Mouse (Mus musculus) stomach, embryonic 15.5 days (tissue): ENCODE results near the gene 9230102O04Rik. TPM values are rescaled to one million over a fixed set of nuclear protein-coding genes. Genes with fewer than 3 reads are reported as not detected.

ENCODE experiments used
- ATAC-seq: fragments of 200-750 bp; cut with Nextera tagmentation; 2 replicates; pipeline ENCODE4 v1.8.0; 2017; ENCODE audit warnings: low read depth, moderate number of reproducible peaks, moderate TSS enrichment; ENCODE audit not compliant: insufficient read depth, low FRiP score
- H3K27ac ChIP-seq: fragments of 300-500 bp; sonication (generic); 2 replicates; pipeline ENCODE4 v1.5.1; 2015; ENCODE audit warnings: mild to moderate bottlenecking, inconsistent platforms
- H3K27me3 ChIP-seq: fragments of 300-500 bp; sonication (generic); replicated peaks from 2 replicates; pipeline ENCODE4 v1.6.1; 2015; ENCODE audit warnings: inconsistent platforms
- H3K36me3 ChIP-seq: fragments of 300-500 bp; sonication (generic); 2 replicates; pipeline ENCODE4 v1.6.1; 2015; ENCODE audit warnings: inconsistent platforms
- H3K4me1 ChIP-seq: fragments of 300-500 bp; sonication (generic); 2 replicates; pipeline ENCODE4 v1.6.1; 2015; ENCODE audit warnings: inconsistent platforms
- H3K4me2 ChIP-seq: fragments of 300-500 bp; sonication (generic); 2 replicates; pipeline ENCODE4 v1.6.1; 2015; ENCODE audit warnings: mild to moderate bottlenecking, inconsistent platforms
- H3K4me3 ChIP-seq: fragments of 300-500 bp; sonication (generic); replicated peaks from 2 replicates; pipeline ENCODE4 v1.5.1; 2015; ENCODE audit warnings: inconsistent platforms
- H3K9ac ChIP-seq: fragments of 300-500 bp; sonication (generic); 2 replicates; pipeline ENCODE4 v1.6.1; 2015; ENCODE audit warnings: inconsistent platforms
- H3K9me3 ChIP-seq: fragments of 300-500 bp; sonication (generic); 2 replicates; pipeline ENCODE4 v1.6.1; 2016; ENCODE audit warnings: inconsistent platforms
- WGBS: fragments of 180-500 bp; shearing (Covaris S2); methylation state at CpG from one replicate; pipeline ENCODE4 v1.1.7; 2015; 5-methylcytosine and 5-hydroxymethylcytosine counted together
- polyA plus RNA-seq: library from polyadenylated mRNA; unstranded; fragments of >200 nt; fragmentation: Nextera tagmentation; extraction: Ambion mirVana; gene quantifications from 2 replicates; pipeline ENCODE4 v1.2.1, GENCODE M21; 2015

The 9230102O04Rik gene
- polyA plus RNA-seq, 1 experiment from 2014 or later = not detected

DNA sequence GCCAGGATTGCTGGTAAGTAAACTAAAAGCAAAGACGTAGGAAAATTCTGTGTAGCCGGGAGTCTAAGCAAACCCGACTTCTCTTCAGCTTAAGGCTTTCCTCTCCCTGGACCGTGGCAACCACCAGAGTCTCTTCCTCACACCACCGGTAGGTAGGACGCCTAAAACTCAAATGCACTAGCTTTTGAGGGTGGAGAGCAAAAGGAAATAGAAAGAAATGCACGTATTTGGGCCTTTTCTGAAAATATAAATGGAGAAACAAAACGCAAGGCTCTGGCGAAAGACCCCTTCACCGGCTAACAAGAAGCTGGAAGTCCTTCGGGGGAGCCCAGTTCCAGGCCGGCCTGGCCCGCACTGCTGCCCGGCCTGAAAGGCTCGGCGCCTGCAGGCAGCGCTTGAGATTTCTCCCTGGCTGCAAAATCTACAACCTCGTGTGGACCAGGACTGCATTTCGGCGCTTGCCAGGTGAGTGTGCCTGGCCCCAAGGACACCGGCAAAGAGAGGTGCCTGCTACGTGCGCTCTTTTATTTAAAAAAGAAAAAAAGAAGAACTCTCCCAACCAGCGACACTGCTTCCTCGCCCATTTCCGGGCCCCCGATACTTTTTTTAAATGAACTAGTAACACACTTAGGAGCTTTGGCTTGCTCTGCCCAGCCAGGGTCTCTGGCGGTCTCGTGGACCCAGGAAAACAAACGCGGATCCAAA, 12.6 kb downstream of the 9230102O04Rik start:
- ATAC-seq = no peak
- no peaks in the 10 kb centered on the region for H3K36me3 ChIP-seq
- peaks cover 61% of the 10 kb centered on the region for H3K27me3 ChIP-seq
- H3K4me3 ChIP-seq = peak overlapping the region; percentile 48
- peak overlapping the region; percentile 92 for H3K4me2 ChIP-seq
- H3K4me1 ChIP-seq = peaks cover 18% of the 10 kb centered on the region
- H3K9ac ChIP-seq = no peak overlapping the region
- H3K9me3 ChIP-seq = no peaks in the 10 kb centered on the region
- no peak overlapping the region for H3K27ac ChIP-seq
- WGBS = 10% methylated on average over 31 of the region's 31 CpGs

GRCm38 (mm10) chr2:9875676-9876357, 13.5 kb downstream of the 9230102O04Rik start:
- peak overlapping the region; percentile 92; the same call in 1 of the 2 replicates for H3K4me2 ChIP-seq
- no peak for ATAC-seq
- H3K27me3 ChIP-seq = peaks cover 57% of the 10 kb centered on the region
- 35% methylated on average over 12 of the region's 12 CpGs for WGBS
- H3K27ac ChIP-seq = no peak overlapping the region
- peaks cover 9% of the 10 kb centered on the region for H3K4me1 ChIP-seq
- H3K9me3 ChIP-seq = no peaks in the 10 kb centered on the region
- no peaks in the 10 kb centered on the region for H3K36me3 ChIP-seq
- no peak overlapping the region for H3K4me3 ChIP-seq
- no peak overlapping the region for H3K9ac ChIP-seq

DNA sequence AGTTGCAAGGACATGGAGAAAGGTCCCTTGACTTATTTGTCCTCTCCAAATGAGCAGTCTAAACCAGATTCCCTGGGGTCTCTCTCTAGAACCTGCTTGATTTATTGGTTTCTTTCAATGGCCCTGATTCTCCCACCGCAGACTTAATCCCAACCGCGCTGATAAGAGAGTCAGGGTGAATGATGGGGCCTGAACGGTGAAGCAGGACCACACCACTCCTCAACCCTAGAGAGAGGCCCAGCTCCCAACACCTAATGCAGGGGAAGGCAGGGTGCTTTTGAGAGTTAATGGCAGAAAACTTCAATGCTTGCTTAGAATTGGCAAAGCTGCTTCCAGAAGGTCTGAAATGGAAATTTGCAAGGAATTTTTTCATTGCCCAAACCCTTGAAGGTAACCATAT, 14.1 kb downstream of the 9230102O04Rik start:
- Histone ChIP-seq H3K36me3 (no peaks in the 10 kb centered on the region), H3K4me2 (no peak overlapping the region), H3K4me1 (peaks cover 8% of the 10 kb centered on the region; the same call in 1 of the 2 replicates), H3K27ac (no peak overlapping the region), H3K9me3 (no peaks in the 10 kb centered on the region), H3K27me3 (peaks cover 57% of the 10 kb centered on the region), H3K9ac (no peak overlapping the region), H3K4me3 (no peak overlapping the region)
- ATAC-seq = no peak
- WGBS = 14% methylated on average over 4 of the region's 4 CpGs

DNA sequence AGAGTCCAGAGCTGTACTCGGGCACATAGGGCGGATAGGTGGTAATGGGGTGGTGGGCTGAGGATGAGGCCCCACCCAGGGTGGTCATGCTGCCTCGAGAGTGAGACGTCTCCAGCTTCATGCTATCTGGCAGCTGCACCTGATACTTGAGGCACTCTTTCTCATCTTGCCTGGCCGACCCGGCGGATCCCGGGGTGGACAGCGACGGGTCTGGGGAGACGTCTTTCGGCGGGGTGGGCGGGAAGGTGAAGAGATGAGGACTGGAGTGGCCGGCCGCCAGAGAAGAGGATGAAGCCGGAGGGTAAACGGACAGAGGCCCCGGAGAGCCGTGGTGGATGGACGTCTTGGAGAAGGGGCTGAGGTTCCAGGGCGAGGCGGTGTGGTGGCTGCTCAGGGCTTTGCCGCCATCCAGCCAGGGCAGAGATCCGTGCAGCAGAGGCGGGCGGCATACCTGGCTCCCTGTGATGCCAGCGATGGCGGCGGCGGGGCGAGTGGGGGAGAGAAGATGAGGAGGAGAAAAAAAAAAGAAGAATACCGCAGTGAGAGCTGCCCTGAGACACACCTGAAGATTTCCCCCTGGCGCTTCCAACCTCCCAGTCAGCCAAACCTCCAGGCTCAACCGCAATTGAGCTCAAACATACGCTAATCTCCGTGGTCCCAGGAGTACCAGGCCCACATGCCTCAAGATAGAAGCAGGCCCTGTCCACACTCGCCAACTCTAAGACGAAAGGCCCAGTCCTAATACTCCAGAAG, 14.7 kb downstream of the 9230102O04Rik start:
- no peaks in the 10 kb centered on the region for H3K36me3 ChIP-seq
- peak overlapping the region; percentile 17; the same call in 1 of the 2 replicates for H3K4me2 ChIP-seq
- no peak overlapping the region for H3K27ac ChIP-seq
- no peaks in the 10 kb centered on the region for H3K9me3 ChIP-seq
- peaks cover 8% of the 10 kb centered on the region; the same call in 1 of the 2 replicates for H3K4me1 ChIP-seq
- no peak overlapping the region for H3K9ac ChIP-seq
- WGBS = 17% methylated on average over 38 of the region's 39 CpGs
- no peak for ATAC-seq
- 0 out of 2 replicates have a peak overlapping the region, but pooled peaks have one; percentile 1 for H3K4me3 ChIP-seq
- peaks cover 59% of the 10 kb centered on the region for H3K27me3 ChIP-seq

GRCm38 (mm10) chr2:9873757-9874156, 15.6 kb downstream of the 9230102O04Rik start:
- no peak overlapping the region for H3K4me3 ChIP-seq
- ATAC-seq = no peak

DNA sequence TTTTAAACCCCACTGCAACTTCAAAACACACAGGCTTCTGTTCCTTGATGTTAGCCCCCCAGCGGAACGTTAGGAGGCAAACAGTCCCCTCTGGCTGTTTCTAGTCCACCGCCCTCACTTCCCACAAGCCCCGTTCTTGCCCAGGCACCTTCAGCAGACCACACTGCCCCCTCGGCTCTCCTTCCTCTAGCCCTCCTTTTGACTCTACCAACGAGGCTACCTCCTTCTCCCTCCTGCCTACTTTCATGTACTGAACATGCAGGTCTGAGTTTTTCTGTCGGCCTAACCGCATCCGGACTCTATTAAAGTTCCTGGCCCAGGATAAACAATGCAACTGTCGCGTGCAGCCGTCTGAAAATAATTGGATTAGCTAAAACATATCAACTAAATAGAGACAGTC, 16.7 kb downstream of the 9230102O04Rik start:
- Histone ChIP-seq H3K36me3 (no peaks in the 10 kb centered on the region), H3K9me3 (no peaks in the 10 kb centered on the region), H3K4me1 (0 out of 2 replicates have a peak, but pooled peaks cover 4% of the 10 kb centered on the region), H3K27me3 (peaks cover 60% of the 10 kb centered on the region), H3K9ac (no peak overlapping the region), H3K27ac (no peak overlapping the region), H3K4me2 (no peak overlapping the region), H3K4me3 (no peak overlapping the region)
- ATAC-seq = no peak
- WGBS = 22% methylated on average over 12 of the region's 12 CpGs

More at GRCm38 (mm10) chr2:9873757-9874156, 15.6 kb downstream of the 9230102O04Rik start:
- Histone ChIP-seq H3K9me3 (no peaks in the 10 kb centered on the region), H3K27me3 (peaks cover 60% of the 10 kb centered on the region), H3K36me3 (no peaks in the 10 kb centered on the region), H3K27ac (no peak overlapping the region), H3K4me2 (no peak overlapping the region), H3K9ac (no peak overlapping the region), H3K4me1 (peaks cover 8% of the 10 kb centered on the region; the same call in 1 of the 2 replicates)
- 43% methylated on average over 2 of the region's 2 CpGs for WGBS

- Histone ChIP-seq H3K27ac (no peak overlapping the region), H3K9ac (no peak overlapping the region), H3K4me3 (no peak overlapping the region), H3K4me1 (0 out of 2 replicates have a peak, but pooled peaks cover 4% of the 10 kb centered on the region), H3K27me3 (peaks cover 57% of the 10 kb centered on the region), H3K4me2 (no peak overlapping the region), H3K36me3 (no peaks in the 10 kb centered on the region), H3K9me3 (no peaks in the 10 kb centered on the region)
- ATAC-seq = no peak
- whole genome bisulfite sequencing = 63% methylated on average over 6 of the region's 6 CpGs
Observed at GRCm38 (mm10) chr2:9871798-9872197, 17.5 kb downstream of the 9230102O04Rik start.

DNA sequence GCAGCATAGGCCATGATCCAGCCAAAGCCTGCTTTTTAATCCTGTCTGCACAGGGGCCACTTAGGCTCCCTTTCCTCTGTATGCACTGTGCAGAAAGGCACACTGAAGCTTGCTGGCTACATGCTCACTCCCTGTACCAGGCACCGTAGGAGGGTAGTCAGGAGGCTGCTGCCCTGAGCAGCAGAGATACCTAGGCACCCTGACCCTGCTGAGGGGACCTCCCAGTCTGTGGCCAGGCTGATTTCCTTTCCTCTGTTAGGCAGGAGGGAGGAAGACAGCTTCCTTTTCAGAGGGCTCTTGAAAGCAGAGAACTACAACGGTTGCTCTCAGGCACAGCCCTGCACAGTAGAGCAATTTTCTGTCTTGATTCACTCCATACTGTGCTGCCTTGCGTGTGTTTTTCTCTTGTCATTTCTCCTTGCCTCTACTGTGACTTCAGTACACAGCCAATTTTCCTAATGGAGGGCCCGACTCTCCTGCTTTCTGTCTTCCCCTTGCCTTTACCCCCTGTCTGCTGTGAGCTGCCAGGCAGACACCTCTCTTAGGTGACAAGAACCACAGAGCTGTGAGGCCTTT, 18.1 kb downstream of the 9230102O04Rik start:
- Histone ChIP-seq H3K27ac (no peak overlapping the region), H3K4me1 (0 out of 2 replicates have a peak, but pooled peaks cover 4% of the 10 kb centered on the region), H3K27me3 (peaks cover 55% of the 10 kb centered on the region)

GRCm38 (mm10) chr2:9867092-9867825, 22.1 kb downstream of the 9230102O04Rik start:
- Histone ChIP-seq H3K27ac (no peak overlapping the region), H3K4me2 (no peak overlapping the region), H3K4me3 (no peak overlapping the region), H3K27me3 (peaks cover 17% of the 10 kb centered on the region), H3K36me3 (no peaks in the 10 kb centered on the region), H3K4me1 (no peaks in the 10 kb centered on the region), H3K9me3 (no peaks in the 10 kb centered on the region), H3K9ac (no peak overlapping the region)
- 54% methylated on average over 12 of the region's 12 CpGs for WGBS
- ATAC-seq = no peak

More for the DNA sequence above, 18.1 kb downstream of the 9230102O04Rik start:
- Histone ChIP-seq H3K36me3 (no peaks in the 10 kb centered on the region), H3K4me2 (no peak overlapping the region), H3K9ac (no peak overlapping the region), H3K4me3 (no peak overlapping the region), H3K9me3 (no peaks in the 10 kb centered on the region)
- ATAC-seq = no peak
- 49% methylated on average over 4 of the region's 4 CpGs for WGBS

DNA sequence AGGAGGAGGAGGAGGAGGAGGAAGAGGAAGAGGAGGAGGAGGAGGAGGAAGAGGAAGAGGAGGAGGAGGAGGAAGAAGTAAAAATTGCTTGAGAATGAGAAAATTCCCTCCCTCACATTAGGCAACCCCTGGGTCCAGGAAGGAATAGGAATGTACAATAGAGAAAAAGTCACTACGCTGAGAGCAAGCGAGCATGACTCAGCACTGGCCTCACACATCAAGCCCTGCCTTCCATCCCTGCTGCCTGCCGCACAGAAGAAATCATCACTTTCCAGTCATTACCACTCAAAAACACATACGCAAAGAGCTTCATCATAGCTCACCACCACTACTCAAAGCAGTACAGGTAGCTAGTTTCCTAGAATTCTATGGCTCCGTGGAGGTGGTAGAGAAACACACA, 28.6 kb downstream of the 9230102O04Rik start:
- ATAC-seq = no peak
- H3K36me3 ChIP-seq = no peaks in the 10 kb centered on the region
- no peak overlapping the region for H3K27ac ChIP-seq
- H3K9me3 ChIP-seq = no peaks in the 10 kb centered on the region
- H3K4me2 ChIP-seq = no peak overlapping the region
- no peaks in the 10 kb centered on the region for H3K27me3 ChIP-seq
- H3K4me3 ChIP-seq = no peak overlapping the region
- WGBS = 77% methylated on average over 5 of the region's 5 CpGs
- H3K4me1 ChIP-seq = no peaks in the 10 kb centered on the region
- no peak overlapping the region for H3K9ac ChIP-seq

GRCm38 (mm10) chr2:9855861-9856260, 33.5 kb downstream of the 9230102O04Rik start:
- Histone ChIP-seq H3K36me3 (no peaks in the 10 kb centered on the region), H3K4me2 (no peak overlapping the region), H3K27ac (no peak overlapping the region), H3K9ac (no peak overlapping the region), H3K27me3 (no peaks in the 10 kb centered on the region), H3K9me3 (no peaks in the 10 kb centered on the region), H3K4me3 (no peak overlapping the region), H3K4me1 (no peaks in the 10 kb centered on the region)
- ATAC-seq = no peak
- 48% methylated on average over 4 of the region's 4 CpGs for WGBS
